Mouse (Mus musculus) stomach, embryonic 14.5 days (tissue): ENCODE results near the gene Chchd6. TPM values are rescaled to one million over a fixed set of nuclear protein-coding genes. Genes with fewer than 3 reads are reported as not detected.

ENCODE experiments used
- ATAC-seq: fragments of 200-750 bp; cut with Nextera tagmentation; 2 replicates; pipeline ENCODE4 v1.8.0; 2017; ENCODE audit warnings: low read depth, moderate TSS enrichment; ENCODE audit not compliant: insufficient number of reproducible peaks, insufficient read depth, low FRiP score
- H3K27ac ChIP-seq: fragments of 300-500 bp; sonication (generic); 2 replicates; pipeline ENCODE4 v1.5.1; 2014; ENCODE audit warnings: mild to moderate bottlenecking, low read length, moderate library complexity, mixed read lengths
- H3K27me3 ChIP-seq: fragments of 300-500 bp; sonication (generic); 2 replicates; pipeline ENCODE4 v1.6.1; 2014; ENCODE audit warnings: low read length, control low read depth, mixed read lengths; ENCODE audit not compliant: control insufficient read depth, insufficient read depth
- H3K36me3 ChIP-seq: fragments of 300-500 bp; sonication (generic); 2 replicates; pipeline ENCODE4 v1.6.1; 2014; ENCODE audit warnings: mild to moderate bottlenecking, control low read depth, low read length, moderate library complexity, mixed read lengths; ENCODE audit not compliant: control insufficient read depth, insufficient read depth
- H3K4me1 ChIP-seq: fragments of 300-500 bp; sonication (generic); 2 replicates; pipeline ENCODE4 v1.6.1; 2014; ENCODE audit warnings: low read length, control low read depth, mixed read lengths; ENCODE audit not compliant: control insufficient read depth, insufficient read depth
- H3K4me2 ChIP-seq: fragments of 300-500 bp; sonication (generic); replicated peaks from 2 replicates; pipeline ENCODE4 v1.6.1; 2014; ENCODE audit warnings: low read depth, low read length, control low read depth
- H3K4me3 ChIP-seq: fragments of 300-500 bp; sonication (generic); 2 replicates; pipeline ENCODE4 v1.5.1; 2014; ENCODE audit warnings: low read depth, low read length, control low read depth
- H3K9ac ChIP-seq: fragments of 300-500 bp; sonication (generic); replicated peaks from 2 replicates; pipeline ENCODE4 v1.6.1; 2014; ENCODE audit warnings: low read depth, mild to moderate bottlenecking, control low read depth, low read length, moderate library complexity, mixed read lengths
- H3K9me3 ChIP-seq: fragments of 300-500 bp; sonication (generic); 2 replicates; pipeline ENCODE4 v1.6.1; 2016; ENCODE audit warnings: low read depth, low read length, control low read depth; ENCODE audit not compliant: control insufficient read depth
- WGBS: fragments of 180-500 bp; shearing (Covaris S2); extraction: QIAGEN DNeasy Blood & Tissue Kit; methylation state at CpG from one replicate; pipeline ENCODE4 v1.1.7; 2014; 5-methylcytosine and 5-hydroxymethylcytosine counted together
- polyA plus RNA-seq: library from polyadenylated mRNA; unstranded; fragments of >200 nt; fragmentation: Nextera tagmentation; extraction: Ambion mirVana; gene quantifications from 2 replicates; pipeline ENCODE4 v1.2.1, GENCODE M21; 2014

Chchd6 gene
- polyA plus RNA-seq, 1 experiment from 2014 or later = 62.0 TPM

GRCm38 (mm10) chr6:89440671-89441070, 154.8 kb downstream of the Chchd6 start:
- Histone ChIP-seq H3K4me2 (no peak overlapping the region), H3K4me3 (no peak overlapping the region), H3K9ac (no peak overlapping the region), H3K27me3 (no peaks in the 10 kb centered on the region), H3K36me3 (no peaks in the 10 kb centered on the region), H3K4me1 (no peaks in the 10 kb centered on the region), H3K27ac (no peak overlapping the region), H3K9me3 (no peaks in the 10 kb centered on the region)
- ATAC-seq = no peak
- 85% methylated on average over 4 of the region's 4 CpGs for WGBS

- Histone ChIP-seq H3K27me3 (no peaks in the 10 kb centered on the region), H3K9me3 (no peaks in the 10 kb centered on the region), H3K27ac (no peak overlapping the region), H3K4me3 (no peak overlapping the region), H3K36me3 (no peaks in the 10 kb centered on the region), H3K9ac (no peak overlapping the region), H3K4me2 (no peak overlapping the region), H3K4me1 (no peaks in the 10 kb centered on the region)
- no peak for ATAC-seq
- 68% methylated on average over 2 of the region's 2 CpGs for WGBS
Observed at GRCm38 (mm10) chr6:89431920-89432482, 163.5 kb downstream of the Chchd6 start.

GRCm38 (mm10) chr6:89430749-89431148, 164.7 kb downstream of the Chchd6 start:
- H3K9me3 ChIP-seq = no peaks in the 10 kb centered on the region
- H3K27ac ChIP-seq = no peak overlapping the region
- ATAC-seq = no peak
- H3K9ac ChIP-seq = no peak overlapping the region
- no peak overlapping the region for H3K4me2 ChIP-seq
- no peaks in the 10 kb centered on the region for H3K4me1 ChIP-seq
- H3K36me3 ChIP-seq = no peaks in the 10 kb centered on the region
- no peak overlapping the region for H3K4me3 ChIP-seq
- no peaks in the 10 kb centered on the region for H3K27me3 ChIP-seq

GRCm38 (mm10) chr6:89428661-89429375, 166.6 kb downstream of the Chchd6 start:
- Histone ChIP-seq H3K9ac (no peak overlapping the region), H3K4me1 (no peaks in the 10 kb centered on the region), H3K36me3 (no peaks in the 10 kb centered on the region), H3K4me3 (no peak overlapping the region), H3K4me2 (no peak overlapping the region), H3K27ac (no peak overlapping the region), H3K27me3 (no peaks in the 10 kb centered on the region), H3K9me3 (no peaks in the 10 kb centered on the region)
- no peak for ATAC-seq
- 49% methylated on average over 2 of the region's 2 CpGs for WGBS

GRCm38 (mm10) chr6:89424461-89424860, 171.0 kb downstream of the Chchd6 start:
- Histone ChIP-seq H3K36me3 (no peaks in the 10 kb centered on the region), H3K4me2 (no peak overlapping the region), H3K4me1 (no peaks in the 10 kb centered on the region), H3K9ac (no peak overlapping the region), H3K4me3 (no peak overlapping the region), H3K27me3 (no peaks in the 10 kb centered on the region), H3K27ac (no peak overlapping the region), H3K9me3 (no peaks in the 10 kb centered on the region)
- WGBS = 84% methylated on average over 1 of the region's 1 CpGs
- ATAC-seq = no peak

GRCm38 (mm10) chr6:89422621-89423020, 172.8 kb downstream of the Chchd6 start:
- H3K27ac ChIP-seq = no peak overlapping the region
- no peak overlapping the region for H3K9ac ChIP-seq

GRCm38 (mm10) chr6:89421922-89422321, 173.5 kb downstream of the Chchd6 start:
- H3K27ac ChIP-seq = no peak overlapping the region
- no peaks in the 10 kb centered on the region for H3K36me3 ChIP-seq
- no peak overlapping the region for H3K4me2 ChIP-seq
- H3K9ac ChIP-seq = no peak overlapping the region
- WGBS = 87% methylated on average over 3 of the region's 3 CpGs
- H3K27me3 ChIP-seq = no peaks in the 10 kb centered on the region
- no peak overlapping the region for H3K4me3 ChIP-seq
- ATAC-seq = no peak
- H3K4me1 ChIP-seq = no peaks in the 10 kb centered on the region
- H3K9me3 ChIP-seq = no peaks in the 10 kb centered on the region

More at GRCm38 (mm10) chr6:89422621-89423020, 172.8 kb downstream of the Chchd6 start:
- ATAC-seq = peak; percentile 39; the same call in 1 of the 2 replicates
- no peaks in the 10 kb centered on the region for H3K4me1 ChIP-seq
- H3K36me3 ChIP-seq = no peaks in the 10 kb centered on the region
- H3K9me3 ChIP-seq = no peaks in the 10 kb centered on the region
- no peaks in the 10 kb centered on the region for H3K27me3 ChIP-seq
- WGBS = 86% methylated on average over 3 of the region's 3 CpGs
- H3K4me3 ChIP-seq = no peak overlapping the region
- no peak overlapping the region for H3K4me2 ChIP-seq

GRCm38 (mm10) chr6:89421503-89421902, 173.9 kb downstream of the Chchd6 start:
- 82% methylated on average over 6 of the region's 6 CpGs for WGBS
- Histone ChIP-seq H3K36me3 (no peaks in the 10 kb centered on the region), H3K27me3 (no peaks in the 10 kb centered on the region), H3K4me1 (no peaks in the 10 kb centered on the region), H3K27ac (no peak overlapping the region), H3K4me2 (no peak overlapping the region), H3K9ac (no peak overlapping the region), H3K9me3 (no peaks in the 10 kb centered on the region), H3K4me3 (no peak overlapping the region)
- ATAC-seq = no peak

- Histone ChIP-seq H3K4me3 (no peak overlapping the region), H3K36me3 (no peaks in the 10 kb centered on the region), H3K27ac (no peak overlapping the region), H3K4me1 (no peaks in the 10 kb centered on the region), H3K9ac (no peak overlapping the region), H3K27me3 (no peaks in the 10 kb centered on the region), H3K9me3 (no peaks in the 10 kb centered on the region), H3K4me2 (no peak overlapping the region)
- 68% methylated on average over 2 of the region's 2 CpGs for WGBS
- no peak for ATAC-seq
Observed at GRCm38 (mm10) chr6:89420756-89421155, 174.7 kb downstream of the Chchd6 start.
